Mouse (Mus musculus) heart, postnatal 0 days (tissue): ENCODE results near the gene Cyp3a44.
"Not testable (repeated sequence)": the region's sequence is repeated elsewhere in the genome, so short reads cannot be mapped to it uniquely, and the experiment has no call there.

Experiments used
- CTCF ChIP-seq: IDR thresholded peaks from 2 replicates; pipeline ENCODE4 v1.5.1; 2016; ENCODE audit warnings: antibody characterized with exemption, control low read depth, low read depth
- EP300 ChIP-seq: IDR thresholded peaks from 2 replicates; pipeline ENCODE4 v1.6.1; 2016; ENCODE audit warnings: antibody characterized with exemption, low read depth

DNA sequence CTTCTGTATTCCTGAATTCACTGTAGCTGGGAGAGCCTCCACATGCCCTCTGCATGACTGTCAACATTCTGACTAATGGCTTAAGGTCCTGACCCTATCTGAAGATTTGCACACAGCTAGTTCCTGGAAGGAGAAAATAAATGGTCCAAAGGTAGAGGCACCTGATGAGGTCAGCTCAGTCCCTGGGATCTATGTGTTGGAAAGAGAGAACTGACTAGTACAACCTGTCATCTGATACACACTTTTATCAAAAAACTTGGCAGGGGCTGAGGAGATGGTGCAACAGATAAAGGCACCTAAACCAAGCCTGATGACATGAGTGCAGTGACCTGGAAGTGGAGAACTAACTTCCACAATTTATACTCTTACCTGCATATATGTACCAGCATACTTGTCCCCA is 5.4 kb downstream of the Cyp3a44 start:
- TF ChIP-seq EP300, CTCF: not testable (repeated sequence)
